Mouse (Mus musculus) heart, postnatal 4 days (tissue): ENCODE measurements at regions not wholly inside any gene's neighbourhood (a gene's known extent, or its start where the extent isn't known, plus 50 kb on each side); places are given as distances from the start of the nearest gene placed in this dataset.
"Not testable (repeated sequence)": the region's sequence is repeated elsewhere in the genome, so short reads cannot be mapped to it uniquely, and the experiment has no call there.

ENCODE experiments used
- DNase-seq: peaks from one replicate; pipeline ENCODE4 v3.0.0; 2021

DNA sequence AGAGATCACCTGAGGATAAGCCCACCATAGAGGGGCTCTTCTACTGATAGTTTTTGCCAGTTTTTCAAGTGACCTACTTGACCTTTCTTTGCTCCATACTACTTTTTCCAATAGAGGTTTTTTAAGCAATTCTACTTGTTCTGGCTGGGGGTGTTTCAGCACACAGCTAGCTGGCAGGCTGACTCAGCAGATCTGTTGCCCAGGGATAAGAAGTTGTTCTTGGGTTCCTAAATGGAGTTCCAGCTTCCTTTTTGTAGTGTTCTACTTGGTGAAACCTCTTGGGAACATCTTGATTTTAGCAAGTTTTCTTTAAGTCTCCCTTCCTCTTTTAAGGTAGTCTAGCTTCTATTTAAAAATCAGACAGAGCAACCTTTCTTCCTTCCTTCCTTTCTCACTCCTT, 61.0 kb downstream of the 4930474N05Rik start:
- no peak for DNase-seq

DNA sequence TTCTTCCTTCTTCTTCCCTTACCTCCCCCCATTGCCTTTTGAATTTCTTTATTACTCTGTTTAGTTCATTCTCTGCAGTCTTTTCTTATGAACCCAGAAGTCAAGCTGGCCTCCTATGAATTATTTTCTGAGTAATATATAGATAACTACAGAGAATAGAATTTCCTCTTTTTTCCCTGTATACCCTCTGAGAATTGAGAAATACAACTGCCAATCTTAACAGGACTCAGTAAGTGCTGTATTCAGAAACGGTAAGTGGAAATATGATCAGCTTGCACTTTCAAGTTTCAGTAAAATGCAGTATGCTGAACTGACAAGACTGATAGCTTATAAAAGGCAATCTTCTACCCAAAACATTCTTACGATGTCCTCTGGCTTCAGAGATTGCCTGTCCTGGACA, 61.5 kb downstream of the 4930474N05Rik start:
- DNase-seq, result no peak

DNA sequence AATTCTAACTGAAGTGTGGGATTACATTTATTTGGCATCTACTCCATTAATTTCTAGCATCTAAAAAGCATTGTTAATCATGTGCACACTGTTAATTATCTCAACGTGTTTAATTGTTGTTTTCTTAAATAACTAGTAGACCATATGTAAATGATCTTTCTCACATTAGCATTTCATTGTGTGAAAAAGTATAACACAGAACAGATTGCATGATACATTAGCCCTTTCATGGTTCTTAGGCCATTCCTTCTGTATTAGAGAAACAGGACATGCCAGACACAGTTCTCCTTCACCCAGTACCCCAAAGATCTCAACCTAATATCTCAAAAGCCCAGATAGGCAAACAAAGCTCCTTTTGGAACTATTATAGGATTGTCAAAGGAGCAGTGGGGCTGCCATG, 89.0 kb downstream of the 4930474N05Rik start:
- no peak for DNase-seq

DNA sequence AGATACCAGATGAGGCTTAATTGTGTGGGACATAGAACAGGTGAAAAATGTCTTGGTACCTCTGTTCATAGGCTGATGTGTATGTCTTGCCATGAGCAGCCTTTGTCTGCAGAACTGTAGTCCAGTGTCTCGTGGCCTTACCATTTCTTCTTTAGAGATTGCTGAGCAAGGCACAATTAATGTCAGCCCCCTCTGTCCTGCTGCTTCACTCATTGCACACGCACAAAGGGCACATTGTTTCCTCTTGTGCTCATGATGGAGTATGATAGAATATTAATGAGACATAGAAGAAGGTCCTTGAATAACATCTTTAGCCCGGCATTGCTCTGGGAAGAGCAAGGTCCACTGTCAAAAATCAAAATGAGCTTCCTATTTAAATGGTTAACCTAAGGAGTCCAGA, 101.8 kb downstream of the 4930474N05Rik start:
- DNase-seq, result no peak

DNA sequence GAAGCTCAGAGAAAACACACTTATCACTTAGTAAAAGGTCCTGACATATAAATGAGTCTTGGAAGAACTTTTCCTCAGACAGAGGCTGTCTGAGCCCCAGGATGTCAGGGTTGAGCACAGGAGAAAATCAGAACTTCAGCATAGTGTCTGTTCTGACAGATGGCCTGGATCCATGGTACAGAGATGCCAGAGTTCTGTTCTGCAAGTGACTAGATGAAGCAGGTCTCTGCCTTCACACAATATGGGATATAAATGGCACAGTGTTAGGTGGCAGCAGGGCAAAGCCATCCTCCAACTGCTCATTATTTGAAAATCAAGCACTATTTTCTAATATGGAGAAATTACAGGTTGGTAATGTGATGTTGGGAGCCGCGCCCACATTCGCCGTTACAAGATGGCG, 103.7 kb downstream of the 4930474N05Rik start:
- DNase-seq, result no peak

DNA sequence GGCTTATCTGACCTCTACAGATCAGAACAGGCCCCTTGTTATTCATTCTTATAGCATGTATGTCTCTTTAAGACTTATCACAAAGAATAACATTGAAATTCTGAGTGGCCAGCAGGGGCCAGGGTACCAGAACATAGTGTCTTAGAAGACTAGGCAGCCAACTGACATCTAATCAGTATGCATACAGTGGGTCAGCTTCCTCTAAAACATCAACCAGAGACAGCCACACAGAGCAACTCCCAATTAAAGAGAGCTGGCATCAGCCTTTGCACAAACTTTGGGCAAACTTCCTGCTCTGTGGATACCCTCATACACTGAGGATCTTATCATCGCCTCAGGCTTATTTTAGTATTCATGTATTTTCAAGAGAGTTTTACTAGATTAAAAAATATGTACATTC, 109.1 kb downstream of the 4930474N05Rik start:
- no peak for DNase-seq

DNA sequence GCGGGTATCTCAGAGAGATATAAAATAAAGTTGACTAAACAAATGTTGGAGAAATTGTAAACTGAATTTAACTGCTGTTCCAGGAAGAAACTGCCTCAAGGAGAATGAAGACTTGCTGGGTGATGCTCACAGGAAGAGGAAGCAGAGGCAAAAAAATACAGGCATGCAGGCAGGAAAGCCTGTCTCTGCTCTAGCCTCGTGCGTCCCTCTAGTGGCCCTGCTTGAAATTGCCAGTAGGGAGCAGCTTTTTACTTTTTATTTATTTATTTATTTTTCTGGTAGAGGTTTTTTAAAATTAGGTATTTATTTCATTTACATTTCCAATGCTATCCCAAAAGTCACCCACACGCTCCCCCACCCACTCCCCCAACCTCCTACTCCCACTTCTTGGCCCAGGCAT, 118.1 kb downstream of the 4930474N05Rik start:
- DNase-seq, result peak; percentile 69

DNA sequence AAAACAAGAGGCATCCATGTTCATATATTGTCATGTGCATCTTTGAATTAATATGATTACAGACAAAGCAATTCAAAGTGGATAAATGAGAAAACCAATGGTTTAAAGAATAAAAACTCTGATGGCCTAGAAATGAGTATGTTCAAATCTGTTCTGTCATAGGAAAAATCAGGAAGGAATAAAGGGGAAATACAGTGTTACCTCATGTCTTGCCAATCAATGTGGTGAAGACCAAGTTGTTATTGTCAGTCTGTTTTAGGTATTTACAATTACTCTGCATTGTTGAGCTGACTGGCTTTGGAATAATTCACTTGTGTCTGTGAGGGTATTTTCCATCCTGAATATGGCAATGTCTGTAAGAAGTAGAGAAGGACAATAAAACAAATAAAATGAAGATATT, 151.1 kb downstream of the 4930474N05Rik start:
- DNase-seq, result no peak

DNA sequence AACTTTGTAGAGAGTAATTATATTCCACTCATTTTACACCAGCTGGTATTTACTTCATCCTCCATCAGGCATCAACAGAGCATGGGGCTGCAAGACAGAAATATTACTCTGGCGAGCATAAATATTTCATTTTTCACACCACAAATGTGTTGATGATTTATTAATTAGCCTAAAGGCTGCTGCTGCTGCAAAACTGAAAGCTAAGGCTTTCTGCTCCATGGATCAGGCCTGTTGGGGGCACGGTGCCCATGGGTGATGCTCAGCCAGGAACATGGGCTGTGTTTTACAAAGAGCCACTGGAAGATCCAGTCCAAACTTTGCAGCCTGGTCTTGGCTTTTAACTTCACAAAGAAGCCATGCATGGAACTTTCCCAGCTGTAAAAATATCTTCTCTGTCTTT, 167.4 kb downstream of the 4930474N05Rik start:
- no peak for DNase-seq

DNA sequence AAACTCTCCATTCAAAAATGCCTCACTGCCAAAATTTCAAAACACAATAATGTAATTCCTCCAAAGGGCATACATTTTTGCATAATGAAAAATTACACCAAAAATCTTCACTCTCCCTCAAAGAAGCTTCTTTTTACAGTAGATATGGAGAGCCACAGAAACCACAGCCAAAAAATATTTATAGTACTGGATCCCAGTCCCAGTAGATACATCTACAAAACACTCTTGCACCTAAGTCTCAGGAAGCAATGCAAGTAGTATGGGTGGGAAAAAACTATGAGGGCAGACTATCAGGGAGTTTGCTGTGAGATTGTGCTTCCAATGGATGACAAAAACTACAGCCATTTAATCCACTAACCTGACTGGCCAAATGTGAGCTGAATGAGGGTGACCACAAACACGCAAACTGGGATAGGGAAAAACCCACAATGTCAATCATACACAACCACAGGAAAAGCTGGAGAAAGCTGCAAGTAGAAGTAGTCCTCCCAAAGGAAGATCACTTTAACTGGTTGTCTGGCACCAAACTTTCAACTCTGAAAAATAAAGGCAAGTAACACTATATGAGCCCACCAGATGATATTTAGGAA, 189.2 kb downstream of the 4930474N05Rik start:
- no peak for DNase-seq

DNA sequence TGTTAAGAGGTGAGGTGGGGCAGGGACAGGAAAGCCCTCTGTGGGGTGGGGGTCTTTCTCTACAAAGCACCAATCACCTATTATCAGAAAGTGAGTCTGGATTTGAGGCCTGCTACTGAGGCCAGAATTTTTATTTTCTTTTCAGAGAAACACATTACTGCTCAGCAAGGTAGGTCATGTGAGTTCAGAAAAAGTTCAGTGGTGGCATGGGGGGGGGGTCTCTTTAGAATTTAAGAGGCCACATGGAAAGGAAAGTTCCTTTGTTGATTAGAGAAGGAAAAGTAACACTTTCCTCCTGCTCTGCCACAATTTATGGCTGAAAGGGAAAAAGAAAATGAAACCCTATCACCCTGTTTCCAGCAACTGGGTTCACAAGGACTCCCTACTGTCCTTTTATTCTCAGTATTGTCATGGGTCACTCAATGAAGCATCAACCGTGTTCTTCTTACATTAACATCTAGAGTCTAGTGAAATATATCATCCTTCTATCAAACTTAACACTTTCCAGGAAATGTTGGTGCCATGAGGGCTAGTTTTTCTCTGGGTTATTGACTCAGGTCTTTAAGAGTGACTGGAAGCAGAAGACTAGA, 194.1 kb downstream of the 4930474N05Rik start:
- no peak for DNase-seq

DNA sequence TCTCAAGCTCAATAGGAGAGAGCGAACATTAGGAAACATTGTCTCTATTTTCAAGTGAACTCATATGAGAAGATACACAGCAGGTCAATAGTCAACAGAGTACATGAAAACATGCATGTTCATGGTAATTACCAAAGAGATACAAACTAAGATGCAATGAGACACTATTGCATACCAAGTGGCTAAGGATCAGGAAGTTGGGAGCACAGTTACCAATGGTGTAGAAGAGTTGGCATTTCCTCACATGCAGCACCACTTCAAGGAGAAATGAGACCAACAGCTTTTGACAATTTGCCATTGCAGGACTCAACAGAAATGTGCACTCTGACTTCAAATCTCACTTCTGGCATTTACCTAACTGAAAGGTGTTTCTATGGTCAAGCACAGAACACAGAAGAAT, 215.6 kb downstream of the 4930474N05Rik start:
- DNase-seq, result no peak

DNA sequence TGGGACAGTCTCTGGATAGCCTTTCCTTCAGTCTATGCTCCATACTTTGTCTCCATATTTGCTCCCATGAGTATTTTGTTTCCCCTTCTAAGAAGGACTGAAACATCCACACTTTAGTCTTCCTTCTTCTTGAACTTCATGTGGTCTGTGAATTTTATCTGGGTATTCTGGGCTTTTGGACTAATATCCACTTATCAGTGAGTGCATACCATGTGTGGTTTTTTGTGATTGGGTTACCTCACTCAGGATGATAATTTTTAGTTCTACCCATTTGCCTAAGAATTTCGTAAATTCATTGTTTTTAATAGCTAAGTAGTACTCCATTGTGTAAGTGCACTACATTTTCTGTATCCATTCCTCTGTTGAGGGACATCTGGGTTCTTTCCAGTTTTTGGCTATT, 220.0 kb downstream of the 4930474N05Rik start:
- not testable (repeated sequence) for DNase-seq

DNA sequence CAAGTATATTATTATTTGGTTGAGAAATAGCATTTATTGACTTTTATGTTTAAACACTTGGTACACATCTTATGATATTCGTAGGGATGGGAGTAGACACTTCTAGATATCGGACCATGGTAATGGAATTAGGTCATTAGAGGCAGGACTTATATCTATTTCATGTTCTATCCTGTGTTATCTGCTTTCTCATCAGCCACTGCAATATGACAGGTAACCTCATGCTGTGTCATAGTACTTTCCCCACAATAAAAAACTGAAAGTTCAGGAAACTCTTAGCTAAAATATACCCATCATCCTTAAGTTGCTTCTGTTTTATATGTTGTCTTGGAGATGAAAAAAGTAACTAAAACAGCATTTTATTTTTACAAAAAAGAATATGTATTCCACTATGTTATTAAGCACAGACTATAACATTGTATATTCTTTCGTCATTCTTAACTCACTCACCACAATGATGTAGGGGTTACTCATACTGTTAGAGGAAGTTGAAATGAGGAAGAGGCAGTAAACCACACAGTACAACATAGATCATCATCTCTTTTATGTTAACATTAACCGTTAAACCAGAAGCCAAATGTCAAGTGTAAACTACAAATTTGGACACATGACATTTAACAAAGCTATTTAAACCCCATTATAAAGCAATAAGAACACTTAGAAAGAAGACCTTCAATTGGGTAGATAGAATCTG, 221.8 kb downstream of the 4930474N05Rik start:
- no peak for DNase-seq

DNA sequence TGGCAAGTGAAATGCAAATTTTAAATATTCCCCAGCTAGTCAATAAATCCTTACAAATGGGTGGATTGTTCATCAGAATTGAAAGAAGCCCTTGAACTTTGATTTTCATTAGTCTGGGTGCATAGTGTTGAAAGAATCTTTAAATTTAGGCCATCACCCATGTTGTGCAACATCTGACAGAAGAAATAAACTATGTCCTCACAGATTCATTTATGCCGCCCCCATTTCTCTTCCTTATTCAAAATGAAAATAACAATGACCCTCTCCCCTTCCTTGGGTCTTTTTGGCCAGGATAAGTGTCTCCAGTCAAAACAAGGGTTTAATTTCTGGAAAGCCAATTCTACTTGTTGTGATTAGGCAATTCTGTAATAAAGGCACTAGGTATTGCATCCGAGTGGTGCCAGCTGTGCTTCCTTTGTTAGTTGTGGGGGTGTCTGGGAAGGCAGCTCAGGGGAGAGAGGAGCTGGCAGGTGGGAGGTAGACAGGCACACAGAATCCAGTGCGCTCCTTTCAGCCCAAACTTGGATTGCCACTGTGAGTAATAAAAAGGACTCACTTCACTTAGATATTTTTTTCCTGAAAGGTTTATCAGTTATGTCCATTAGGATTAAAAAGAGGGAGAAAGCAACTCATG, 233.7 kb downstream of the 4930474N05Rik start:
- DNase-seq, result no peak

DNA sequence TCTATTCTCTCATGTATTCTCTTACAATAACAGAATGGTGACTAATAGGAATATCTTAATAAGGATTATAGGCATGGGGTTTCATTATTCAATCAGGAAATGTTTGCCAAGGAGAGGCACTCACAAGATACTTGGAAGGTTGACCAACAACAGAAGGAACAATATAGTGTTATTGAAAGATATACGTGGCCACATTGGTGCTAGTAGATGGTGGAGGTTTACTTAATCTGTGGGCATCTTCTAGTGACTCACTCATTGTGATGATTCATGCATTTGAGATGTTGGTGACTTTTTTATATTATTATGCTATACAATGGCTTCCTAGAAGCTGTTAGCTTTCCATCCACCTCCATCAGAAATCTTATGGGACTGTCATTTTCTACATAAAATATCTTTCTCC, 246.1 kb downstream of the 4930474N05Rik start:
- no peak for DNase-seq
